Mouse (Mus musculus): ENCODE measurements around the gene Cybrd1. TPM values are rescaled to one million over a fixed set of nuclear protein-coding genes. Genes with fewer than 3 reads are reported as not detected.

Gene Cybrd1
- 1 to 10 TPM in 2 of 4 experiments, under 1 TPM in 2; 0.73 to 1.2 (median 0.94) TPM for total RNA-seq (2022)

- DNase-seq, result no peak
Observed at GRCm38 (mm10) chr2:71117797-71118708, at the start of gene Cybrd1. Gene Cybrd1, plus strand, starts transcription at chr2:71117923.

DNA sequence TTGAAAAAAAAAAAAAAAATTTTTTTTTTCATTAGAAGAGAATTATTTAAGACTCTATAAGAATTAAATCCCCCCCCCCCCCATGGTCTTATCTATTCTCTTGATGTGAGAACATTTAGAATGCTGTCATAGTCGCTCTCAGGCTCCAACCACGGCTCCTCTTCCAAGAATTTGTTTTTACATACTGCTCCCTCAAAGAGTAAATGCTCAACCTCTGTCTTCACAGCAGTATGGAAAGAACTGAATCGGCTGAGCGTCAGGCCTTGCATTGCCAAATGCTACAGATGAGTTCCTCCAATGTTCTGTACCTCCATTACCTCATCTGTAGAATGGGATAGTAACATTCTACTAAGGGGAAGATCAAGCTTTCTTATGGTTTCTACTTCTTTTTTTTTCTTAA, 46.1 kb upstream of the Cybrd1 start:
- DNase-seq, result no peak

GRCm38 (mm10) chr2:71073330-71073729, 44.4 kb upstream of the Cybrd1 start:
- DNase-seq, result no peak

DNA sequence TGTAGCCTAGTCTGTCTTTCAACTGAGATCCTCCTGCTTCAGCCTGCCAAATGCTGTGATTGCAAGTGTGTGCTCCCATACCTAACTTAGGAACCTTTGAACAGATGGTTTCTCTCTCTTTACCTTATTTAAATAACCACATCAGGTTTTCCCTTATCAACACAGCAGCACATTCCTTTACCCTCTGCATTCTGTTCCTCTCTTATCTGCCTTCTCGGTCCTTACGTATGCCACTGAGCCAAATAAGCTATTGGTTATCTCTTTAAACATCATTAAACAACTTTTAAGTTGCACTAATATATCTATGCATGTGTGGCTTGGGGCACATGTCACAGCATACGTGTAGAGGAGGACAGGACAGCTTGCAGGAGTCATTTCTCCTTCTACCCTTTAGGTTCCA, 43.9 kb upstream of the Cybrd1 start:
- DNase-seq, result no peak

GRCm38 (mm10) chr2:71082416-71082815, 35.3 kb upstream of the Cybrd1 start:
- DNase-seq, result no peak

DNA sequence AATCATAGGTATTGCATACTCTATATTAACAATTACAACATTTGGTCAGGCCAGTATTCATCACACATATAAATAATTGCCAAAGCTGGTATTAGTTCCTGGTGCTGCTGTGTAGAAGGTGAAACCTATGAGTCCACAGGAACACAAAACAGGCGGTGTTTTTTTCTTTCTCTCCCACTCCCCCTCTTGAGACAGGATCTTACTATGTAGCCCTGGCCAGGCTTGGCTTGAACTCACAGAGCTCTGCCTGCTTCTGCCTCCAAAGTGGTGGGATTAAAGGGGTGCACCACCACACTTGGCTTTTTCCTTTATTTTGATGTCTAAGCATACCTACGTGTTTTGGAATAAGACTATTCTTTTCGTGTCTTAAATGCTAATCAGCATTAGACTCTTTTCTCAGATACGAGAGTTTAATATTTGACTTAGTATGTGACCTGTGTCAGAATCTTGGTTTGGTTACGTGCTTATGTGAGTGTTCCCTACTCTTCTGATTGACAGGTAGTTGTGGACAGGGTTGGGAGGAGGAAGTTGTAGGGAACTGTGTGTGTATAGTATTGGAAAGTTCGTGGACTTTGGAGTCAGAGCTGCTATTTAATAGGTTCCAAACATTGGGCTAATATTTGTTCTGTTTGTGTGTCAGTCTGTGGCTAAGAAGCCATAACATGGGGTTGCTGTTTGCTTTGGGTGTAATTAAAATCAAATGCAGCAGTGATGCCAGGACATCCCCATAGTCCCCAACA, 34.1 kb upstream of the Cybrd1 start:
- DNase-seq, result no peak

GRCm38 (mm10) chr2:71089766-71090165, 28.0 kb upstream of the Cybrd1 start:
- DNase-seq, result no peak

- DNase-seq, result no peak
Observed at GRCm38 (mm10) chr2:71090660-71091445, 26.9 kb upstream of the Cybrd1 start.

- no peak for DNase-seq
Observed at GRCm38 (mm10) chr2:71096170-71096569, 21.6 kb upstream of the Cybrd1 start.

DNA sequence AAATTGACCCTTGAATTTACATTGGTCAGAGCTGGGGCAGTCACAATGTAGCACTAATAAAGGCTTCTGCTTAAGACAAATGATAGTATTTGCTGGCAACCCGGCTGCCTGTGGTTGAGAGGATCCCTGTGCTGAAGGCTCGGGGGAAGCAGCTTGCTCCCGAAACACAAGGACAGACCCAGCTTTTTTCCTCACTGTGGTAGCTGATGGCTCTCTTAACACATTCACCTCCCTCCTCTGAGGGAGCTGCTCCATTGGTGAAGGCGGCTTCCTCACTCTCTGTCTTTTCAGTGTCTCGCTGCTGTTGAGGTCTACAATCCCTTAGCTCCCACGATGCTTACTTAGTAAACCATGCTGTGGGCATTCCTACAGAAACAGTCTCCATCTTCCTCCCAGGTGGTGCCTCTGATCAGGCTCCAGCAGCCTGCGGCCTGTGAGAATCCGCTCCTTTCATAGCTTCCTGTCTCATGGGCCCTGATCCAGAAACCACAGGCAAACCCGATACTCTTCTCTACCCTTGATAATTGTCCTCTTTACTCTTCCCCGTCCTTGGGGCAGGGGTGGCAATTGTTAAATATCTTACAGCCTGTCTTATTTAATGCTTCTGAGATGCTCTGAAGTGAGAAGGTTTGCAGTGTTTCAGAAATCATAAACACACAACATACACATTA, 15.0 kb upstream of the Cybrd1 start:
- DNase-seq, result no peak

GRCm38 (mm10) chr2:71103292-71103680, 14.4 kb upstream of the Cybrd1 start:
- no peak for DNase-seq

GRCm38 (mm10) chr2:71104696-71105095, 13.0 kb upstream of the Cybrd1 start:
- no peak for DNase-seq

- no peak for DNase-seq
Observed at GRCm38 (mm10) chr2:71105469-71106215, 12.1 kb upstream of the Cybrd1 start.

DNA sequence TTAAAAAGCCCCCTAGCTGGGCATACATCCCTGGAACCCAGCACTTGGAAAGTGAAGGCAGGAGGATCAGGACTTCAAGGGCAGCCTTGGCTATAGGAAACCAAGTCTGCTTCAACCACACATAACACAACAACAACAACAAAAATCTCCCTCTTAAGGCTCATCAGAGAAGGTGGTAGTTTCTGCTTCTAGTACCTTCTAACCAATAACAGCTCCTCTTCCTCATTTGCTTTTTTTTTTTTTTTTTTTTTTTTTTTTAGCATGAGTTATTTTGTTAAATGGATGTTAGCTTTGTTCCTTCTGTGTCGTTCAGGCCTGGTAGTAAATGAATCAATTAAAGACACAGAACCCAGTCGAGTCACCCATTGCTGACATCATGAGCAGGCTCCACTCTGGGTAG, 10.5 kb upstream of the Cybrd1 start:
- DNase-seq, result no peak

- DNase-seq, result no peak
Observed at GRCm38 (mm10) chr2:71108541-71108940, 9.2 kb upstream of the Cybrd1 start.

DNA sequence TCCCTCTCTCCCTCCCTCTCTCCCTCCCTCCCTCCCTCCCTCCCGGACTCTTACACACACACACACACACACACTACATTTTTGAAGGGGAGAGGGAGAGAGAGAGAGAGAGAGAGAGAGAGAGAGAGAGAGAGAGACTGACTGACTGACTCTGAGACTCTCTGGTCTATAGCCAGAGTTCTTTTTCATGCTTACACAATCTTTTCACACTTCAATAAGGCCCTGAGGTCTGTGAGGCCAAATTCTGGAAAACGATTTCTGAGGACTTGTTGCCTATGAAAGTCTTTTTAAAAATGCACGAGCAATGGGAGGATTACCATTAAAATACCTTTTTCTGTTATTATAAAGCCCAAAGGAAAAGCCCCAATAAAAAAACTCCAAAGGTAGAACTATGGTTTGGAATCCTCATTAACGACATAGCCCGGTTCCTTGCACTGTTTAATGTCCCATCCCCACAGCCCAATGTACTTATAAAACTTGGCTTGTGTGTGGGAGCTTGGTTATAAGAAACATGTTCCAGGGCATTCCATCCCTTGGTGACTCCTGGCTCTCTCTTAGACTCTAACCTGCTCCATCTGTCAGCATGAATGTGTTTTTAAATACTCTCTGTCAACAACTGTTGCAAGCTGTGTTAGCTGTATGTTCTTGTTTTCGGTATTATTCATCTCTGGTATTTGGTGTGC, 4.1 kb upstream of the Cybrd1 start:
- DNase-seq, result no peak

- no peak for DNase-seq
Observed at GRCm38 (mm10) chr2:71116151-71116550, 1.6 kb upstream of the Cybrd1 start.

DNA sequence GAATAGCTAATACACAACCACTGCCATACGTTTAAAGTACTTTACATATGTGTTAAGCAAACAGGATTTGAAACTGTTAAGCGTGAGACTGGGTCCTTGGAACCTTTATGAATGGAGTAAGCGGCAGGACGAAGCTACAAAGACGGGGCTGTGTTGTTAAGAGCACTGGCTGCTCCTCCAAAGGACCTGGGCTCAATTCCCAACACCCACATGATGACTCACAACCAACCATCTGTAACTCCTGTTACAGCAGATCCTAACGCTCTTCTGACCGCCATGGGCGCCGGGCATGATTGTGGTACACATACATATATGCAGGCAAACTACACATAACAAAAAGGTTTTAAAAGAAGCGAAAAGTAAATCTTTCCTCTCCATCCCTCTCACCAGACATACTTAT, 3.1 kb downstream of the Cybrd1 start:
- no peak for DNase-seq

GRCm38 (mm10) chr2:71121406-71121805, 3.7 kb downstream of the Cybrd1 start:
- DNase-seq, result no peak

GRCm38 (mm10) chr2:71122268-71123029, 4.7 kb downstream of the Cybrd1 start:
- DNase-seq, result no peak
